ENCODE assay signal across 8 mouse cellular contexts in genomic region chr16:18626376-18626878, GRCm38 (mm10). TPM values are rescaled to one million over a fixed set of nuclear protein-coding genes. Genes with fewer than 3 reads are reported as not detected.
A peak's percentile ranks its signal among the peaks of the same experiment; 100 is the strongest.
DNase-seq lines count a peak whose midpoint lies in the region; ATAC-seq and TF ChIP-seq lines count a peak whose summit lies in the region.

Gene Gm49601 (minus strand): TSS chr16:18626427.

- H3K36me3 ChIP-seq in hindbrain, embryonic 11.5 days (ENCODE audit: control insufficient read depth, insufficient read depth, low read length): peaks cover 5% of the 10 kb centered on the region
- H3K36me3 ChIP-seq in lung, postnatal 0 days (ENCODE audit: insufficient read depth, low read length): no peaks in the 10 kb centered on the region

- DNase-seq in MEL-GATA-1-ER (ENCODE audit: extremely low read depth, low read depth): peak; percentile 46
- DNase-seq in cerebellum, adult 8-10 months: peak; percentile 90
- peak; percentile 68 to 87 for DNase-seq in frontal cortex, adult 2 months (ENCODE audit: extremely low spot score in 1 of 2, low spot score in 1 of 2)
- DNase-seq in hindbrain, embryonic 11.5 days (ENCODE audit: low spot score): peak; percentile 93
- DNase-seq in layer of hippocampus, adult 9-11 months: peak; percentile 87
- DNase-seq in lung, postnatal 0 days (ENCODE audit: low spot score): peak; percentile 80
- DNase-seq in ovary, postnatal 14 days (ENCODE audit: low spot score): peak; percentile 78
- peak; percentile 85 for DNase-seq in thymus, postnatal 14 days

- H3K9me3 ChIP-seq in hindbrain, embryonic 11.5 days (ENCODE audit: control insufficient read depth, low read length): no peaks in the 10 kb centered on the region
- no peaks in the 10 kb centered on the region for H3K9me3 ChIP-seq in lung, postnatal 0 days (ENCODE audit: low read length)

- H3K4me2 ChIP-seq in hindbrain, embryonic 11.5 days (replicated peaks; ENCODE audit: low read depth, low read length): peak within 1 kb of the TSS; percentile 87
- H3K4me2 ChIP-seq in lung, postnatal 0 days (replicated peaks; ENCODE audit: low read depth, low read length): peak within 1 kb of the TSS; percentile 76

- TF ChIP-seq EP300 in lung, postnatal 0 days (IDR thresholded peaks at IDR 0.05): no peak

- peak within 1 kb of the TSS; percentile 49; the same call in 1 of the 2 replicates for H3K9ac ChIP-seq in hindbrain, embryonic 11.5 days (ENCODE audit: low read depth, low read length)
- H3K9ac ChIP-seq in lung, postnatal 0 days (replicated peaks; ENCODE audit: low read depth): no peak within 1 kb of the TSS

- TF ChIP-seq CTCF in lung, postnatal 0 days (IDR thresholded peaks at IDR 0.05): peak; percentile 90

- no peak within 1 kb of the TSS for H3K27ac ChIP-seq in hindbrain, embryonic 11.5 days (ENCODE audit: low read depth, low read length)
- no peak within 1 kb of the TSS for H3K27ac ChIP-seq in lung, postnatal 0 days (ENCODE audit: low read length)

- under 1% methylated on average over 54 of the region's 65 CpGs for whole genome bisulfite sequencing in hindbrain, embryonic 11.5 days
- under 1% methylated on average over 34 of the region's 65 CpGs for WGBS in lung, postnatal 0 days

- peak within 1 kb of the TSS; percentile 43 for H3K4me3 ChIP-seq in hindbrain, embryonic 11.5 days (ENCODE audit: low read depth, low read length)
- H3K4me3 ChIP-seq in lung, postnatal 0 days (ENCODE audit: low read depth, low read length): peak within 1 kb of the TSS; percentile 41

- ATAC-seq in hindbrain, embryonic 11.5 days (ENCODE audit: low FRiP score): peak; percentile 18
- ATAC-seq in lung, postnatal 0 days: peak; percentile 76

- H3K27me3 ChIP-seq in hindbrain, embryonic 11.5 days (ENCODE audit: control insufficient read depth, insufficient read depth, low read length): peaks cover 61% of the 10 kb centered on the region
- H3K27me3 ChIP-seq in lung, postnatal 0 days (replicated peaks; ENCODE audit: insufficient read depth, low read length): peaks cover 32% of the 10 kb centered on the region

- H3K4me1 ChIP-seq in hindbrain, embryonic 11.5 days (replicated peaks; ENCODE audit: control insufficient read depth, insufficient read depth, low read length): peaks cover 28% of the 10 kb centered on the region
- peaks cover 7% of the 10 kb centered on the region for H3K4me1 ChIP-seq in lung, postnatal 0 days (ENCODE audit: insufficient read depth, low read depth, low read length)

RNA-seq across cellular contexts. Expression of gene Gm49601, which starts in this region (rescaled TPM):
- polyA plus RNA-seq in frontal cortex, adult 2 months (2012; rRNA removed): 128 and 169 TPM in 2 replicates
- 3.9 and 6.0 TPM in 2 replicates for polyA plus RNA-seq in hindbrain, embryonic 11.5 days (2014; fragmentation: Nextera tagmentation; extraction: Ambion mirVana)
- 2.2 and 3.1 TPM in 2 replicates for polyA plus RNA-seq in lung, postnatal 0 days (2015; fragmentation: Nextera tagmentation; extraction: Ambion mirVana)

Comparison
In these comparisons a context has a peak if more than half of its experiments do, and no peak if none do; other contexts are left out.
1. RNA of gene Gm49601 (polyA plus RNA-seq): 128 to 169 TPM in frontal cortex, adult 2 months; 3.9 to 6.0 TPM in hindbrain, embryonic 11.5 days and 2.2 to 3.1 TPM in lung, postnatal 0 days; every median in the first group is over 10 times any median in the second.
2. Peak in every context shown above with its lines, with median percentiles within 50 percentile points of each other: DNase-seq.